Mouse (Mus musculus) kidney, adult 2 months (tissue): ENCODE measurements at regions not wholly inside any gene's neighbourhood (a gene's known extent, or its start where the extent isn't known, plus 50 kb on each side); places are given as distances from the start of the nearest gene placed in this dataset.

Source experiments
- CTCF ChIP-seq: fragments of 200-500 bp; conservative IDR thresholded peaks from 2 replicates; pipeline ENCODE4 v1.5.1; 2011; ENCODE audit warnings: low read depth, mild to moderate bottlenecking, control low read depth, low read length, moderate library complexity, mixed read lengths; ENCODE audit not compliant: insufficient read depth, insufficient read length
- POLR2A ChIP-seq: fragments of 200-500 bp; IDR thresholded peaks from one replicate; pipeline ENCODE4 v1.6.1; 2011; ENCODE audit warnings: low read depth, low read length, control low read depth

- TF ChIP-seq POLR2A (no peak), CTCF (no peak)
Observed at GRCm38 (mm10) chr10:106295501-106295900, 174.6 kb upstream of the Ppfia2 start.
